Mouse (Mus musculus) c-Kit-positive CD71-positive TER-119-negative erythroid progenitor cells, embryonic 14.5 days (primary cell): Measurements from ENCODE around the gene Cuedc2.

ENCODE experiments used
- DNase-seq: peaks from one replicate; pipeline ENCODE4 v3.0.0-alpha.2; 2013; ENCODE audit warnings: low read depth

Gene Cuedc2

GRCm38 (mm10) chr19:46321101-46321943, 17.2 kb downstream of the Cuedc2 start:
- no peak for DNase-seq

- no peak for DNase-seq
These were observed 18.3 kb downstream of the Cuedc2 start for GRCm38 (mm10) chr19:46320076-46320785.

DNA sequence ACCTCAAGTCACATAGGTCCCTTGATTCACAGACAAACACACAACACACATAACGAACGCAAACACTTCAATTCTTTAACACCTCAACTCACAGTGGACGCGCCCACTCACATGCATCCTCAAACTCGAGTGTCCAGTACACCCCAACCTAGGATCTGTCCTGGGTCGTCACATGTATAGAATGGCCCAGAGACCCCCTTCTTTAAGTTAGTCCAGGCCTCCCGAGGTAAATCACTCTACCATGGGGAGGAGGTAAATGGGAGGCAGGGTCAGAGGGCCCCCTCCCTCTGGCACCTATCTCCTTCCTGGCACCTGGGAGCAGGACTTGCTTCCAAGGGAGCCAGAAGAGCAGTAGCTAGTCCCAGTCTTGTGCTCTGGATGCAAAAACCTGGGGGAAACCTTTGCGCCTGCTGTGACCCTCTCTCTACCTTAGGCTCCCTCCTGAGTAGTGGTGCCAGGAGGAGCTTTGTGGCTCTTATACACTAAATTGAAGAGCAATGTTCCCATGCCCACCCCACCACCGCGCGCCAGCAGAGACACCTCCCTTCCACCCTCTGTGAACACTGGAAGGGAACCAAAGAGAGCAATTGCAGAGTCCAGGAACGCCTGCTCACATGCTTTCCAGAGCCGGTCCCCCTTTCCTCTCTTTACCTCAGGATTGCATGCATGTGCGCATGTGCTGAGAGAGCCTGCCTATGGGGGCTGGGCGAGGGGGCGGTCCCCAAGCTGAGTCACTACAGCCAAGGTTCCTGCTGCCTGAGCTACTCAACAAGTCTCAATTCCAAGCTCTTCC, 19.7 kb downstream of the Cuedc2 start:
- DNase-seq: no peak

GRCm38 (mm10) chr19:46318031-46318471, 20.5 kb downstream of the Cuedc2 start:
- DNase-seq: no peak

- no peak for DNase-seq
These were observed 21.0 kb downstream of the Cuedc2 start for GRCm38 (mm10) chr19:46317546-46317885.

DNA sequence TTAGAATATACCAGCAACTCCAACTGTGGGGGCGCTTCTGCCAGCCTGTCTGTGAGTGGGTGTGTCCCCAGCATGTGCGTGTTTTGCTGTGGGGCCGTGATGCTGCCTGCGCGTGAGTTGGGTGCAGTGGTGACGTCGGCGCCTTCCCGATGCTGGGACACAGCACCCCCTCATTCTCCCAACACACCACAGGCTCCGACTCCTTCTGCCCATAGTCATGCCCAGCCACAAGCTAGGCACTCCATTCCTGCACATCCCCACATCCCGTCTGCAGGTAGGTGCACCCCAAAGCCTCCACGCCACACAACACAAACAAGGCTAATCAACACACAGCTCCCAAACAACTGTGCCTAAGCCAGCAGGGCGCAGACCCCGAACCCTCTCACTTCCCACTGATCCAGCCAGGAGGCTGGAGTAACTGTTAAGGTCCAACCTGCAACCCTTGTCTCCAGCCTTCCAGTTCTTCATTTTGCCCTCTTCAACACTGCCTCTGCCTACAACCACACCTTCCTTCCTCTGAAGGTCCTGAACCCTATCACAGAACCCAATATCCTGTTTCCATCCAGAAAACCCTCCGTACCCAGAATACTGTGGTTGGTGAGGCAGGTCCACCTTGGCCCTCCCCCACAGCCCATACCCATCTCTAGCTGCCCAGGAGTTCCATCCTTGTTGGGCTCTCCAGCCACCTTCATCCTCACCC, 21.5 kb downstream of the Cuedc2 start:
- no peak for DNase-seq

- DNase-seq: no peak
These were observed 22.5 kb downstream of the Cuedc2 start for GRCm38 (mm10) chr19:46315752-46316610.

DNA sequence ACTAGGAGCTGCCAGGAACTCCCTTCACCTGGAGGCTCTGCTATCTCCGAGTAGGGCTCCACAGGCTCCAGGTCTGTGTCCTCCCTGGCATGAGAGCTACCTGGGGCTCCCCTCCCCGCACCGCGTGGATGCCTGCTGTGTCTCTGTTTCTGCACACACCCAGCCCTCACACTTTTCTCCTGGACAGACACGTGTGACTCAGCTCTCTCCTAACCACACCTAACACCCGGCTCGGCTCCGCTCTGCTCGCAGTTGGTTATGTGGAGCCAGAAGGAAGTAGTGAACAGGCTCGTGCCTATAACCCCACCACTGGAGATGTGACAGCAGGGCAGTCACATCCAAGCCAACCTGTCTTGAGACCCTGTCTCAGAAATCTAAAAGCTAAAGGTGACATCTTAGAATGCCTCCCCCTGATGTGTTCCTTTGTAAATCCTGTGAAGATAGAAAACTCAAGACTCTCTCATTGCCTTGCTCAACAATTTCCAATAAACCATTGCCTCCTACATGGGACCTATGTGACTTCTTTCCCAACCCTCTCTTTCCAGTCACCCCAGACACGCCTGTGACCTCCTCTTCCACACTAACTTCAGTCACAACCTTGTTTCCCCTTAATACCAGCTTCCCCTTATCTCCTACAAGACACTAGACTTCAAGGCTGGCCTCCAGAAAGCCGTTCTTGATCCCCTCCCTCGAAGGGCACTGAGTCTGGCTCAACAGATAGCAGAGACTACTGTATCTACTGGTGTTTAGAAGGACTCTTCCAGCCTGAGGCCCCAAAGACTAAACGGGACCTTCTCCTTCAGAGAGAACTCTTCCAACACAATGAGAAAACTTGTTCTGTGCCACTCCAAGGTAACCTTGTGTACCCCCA, 23.4 kb downstream of the Cuedc2 start:
- peak; percentile 83 for DNase-seq

- DNase-seq: no peak
These were observed 24.3 kb downstream of the Cuedc2 start for GRCm38 (mm10) chr19:46314151-46314601.

DNA sequence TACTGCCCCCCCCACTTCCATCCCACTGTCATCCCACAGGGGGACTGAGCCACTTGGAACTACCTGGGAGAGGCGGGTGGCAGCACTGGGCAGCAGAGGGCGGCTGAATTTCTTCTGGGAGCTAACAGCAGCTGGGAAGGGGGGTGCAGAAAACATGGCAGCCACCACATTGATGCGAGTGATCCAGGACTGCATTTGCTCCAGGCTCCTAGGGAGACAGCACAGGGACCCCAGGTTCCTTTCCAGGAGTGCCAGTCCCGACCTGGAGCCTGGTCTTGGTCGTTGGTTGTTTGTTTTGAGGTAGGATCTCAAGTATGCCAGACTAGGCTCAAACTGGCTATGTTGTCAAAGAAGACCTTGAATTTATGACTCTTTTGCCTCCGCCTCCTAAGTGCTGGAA, 24.9 kb downstream of the Cuedc2 start:
- DNase-seq: no peak

DNA sequence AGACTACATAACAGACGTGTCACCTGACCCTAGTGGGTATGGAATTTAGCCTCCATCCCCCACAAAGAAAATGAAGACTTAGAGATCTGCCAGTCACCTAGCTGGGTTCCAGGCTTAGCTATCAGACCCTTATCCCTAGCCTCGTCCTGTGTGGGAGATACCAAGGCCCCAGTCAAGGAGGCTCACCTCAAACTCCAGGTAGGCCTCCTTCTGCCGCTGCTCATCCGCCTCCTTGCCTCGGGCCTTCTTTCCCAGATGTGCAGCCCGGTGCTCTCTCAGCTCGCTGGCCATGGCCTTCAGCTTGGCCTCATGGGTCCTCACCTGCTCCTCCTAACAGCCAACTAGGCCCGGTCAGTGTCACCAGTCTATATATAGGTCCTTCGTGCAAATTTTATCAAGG, 25.4 kb downstream of the Cuedc2 start:
- no peak for DNase-seq

DNA sequence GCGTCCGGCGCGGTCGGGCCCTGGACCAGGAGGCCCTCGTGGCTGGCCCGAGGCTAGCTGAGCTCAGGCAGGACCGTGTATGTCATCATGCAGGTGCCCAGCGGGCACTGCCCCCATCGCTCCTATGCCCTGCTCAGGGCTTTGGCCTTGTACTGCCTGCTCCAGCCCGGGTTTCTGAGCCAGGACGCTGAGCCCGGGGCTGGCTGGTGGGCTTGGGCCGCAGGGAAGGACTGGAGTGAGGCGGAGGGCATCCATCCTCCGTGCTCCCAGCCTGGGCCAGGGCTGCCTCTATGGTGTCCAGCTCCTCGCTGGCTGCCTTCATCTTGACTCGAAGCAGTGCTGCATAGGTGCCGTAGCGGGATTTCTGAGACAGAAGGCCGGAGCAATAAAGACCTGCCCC, 25.9 kb downstream of the Cuedc2 start:
- DNase-seq: no peak

- DNase-seq: no peak
These were observed 27.2 kb downstream of the Cuedc2 start for GRCm38 (mm10) chr19:46311341-46311740.

DNA sequence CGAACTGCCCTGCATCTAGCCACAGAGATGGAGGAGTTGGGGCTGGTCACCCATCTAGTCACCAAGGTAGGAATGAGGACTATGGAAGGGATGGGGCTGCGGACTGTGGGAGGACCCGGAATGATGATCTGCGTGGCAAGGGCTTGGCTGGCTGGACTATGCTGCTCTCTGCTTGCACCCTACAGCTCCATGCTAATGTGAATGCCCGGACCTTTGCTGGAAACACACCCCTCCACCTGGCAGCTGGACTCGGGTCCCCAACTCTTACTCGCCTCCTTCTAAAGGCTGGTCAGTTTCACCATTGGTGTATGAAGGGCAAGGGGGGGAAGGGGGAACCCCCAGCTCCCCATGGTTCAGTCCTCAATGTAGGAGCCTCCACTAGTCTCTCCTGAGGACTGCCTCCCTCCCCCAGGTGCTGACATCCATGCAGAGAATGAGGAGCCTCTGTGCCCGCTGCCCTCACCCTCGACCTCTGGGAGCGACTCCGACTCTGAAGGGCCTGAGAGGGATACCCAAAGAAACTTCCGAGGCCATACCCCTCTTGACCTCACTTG, 28.1 kb downstream of the Cuedc2 start:
- no peak for DNase-seq

GRCm38 (mm10) chr19:46309651-46310305, 28.7 kb downstream of the Cuedc2 start:
- no peak for DNase-seq

DNA sequence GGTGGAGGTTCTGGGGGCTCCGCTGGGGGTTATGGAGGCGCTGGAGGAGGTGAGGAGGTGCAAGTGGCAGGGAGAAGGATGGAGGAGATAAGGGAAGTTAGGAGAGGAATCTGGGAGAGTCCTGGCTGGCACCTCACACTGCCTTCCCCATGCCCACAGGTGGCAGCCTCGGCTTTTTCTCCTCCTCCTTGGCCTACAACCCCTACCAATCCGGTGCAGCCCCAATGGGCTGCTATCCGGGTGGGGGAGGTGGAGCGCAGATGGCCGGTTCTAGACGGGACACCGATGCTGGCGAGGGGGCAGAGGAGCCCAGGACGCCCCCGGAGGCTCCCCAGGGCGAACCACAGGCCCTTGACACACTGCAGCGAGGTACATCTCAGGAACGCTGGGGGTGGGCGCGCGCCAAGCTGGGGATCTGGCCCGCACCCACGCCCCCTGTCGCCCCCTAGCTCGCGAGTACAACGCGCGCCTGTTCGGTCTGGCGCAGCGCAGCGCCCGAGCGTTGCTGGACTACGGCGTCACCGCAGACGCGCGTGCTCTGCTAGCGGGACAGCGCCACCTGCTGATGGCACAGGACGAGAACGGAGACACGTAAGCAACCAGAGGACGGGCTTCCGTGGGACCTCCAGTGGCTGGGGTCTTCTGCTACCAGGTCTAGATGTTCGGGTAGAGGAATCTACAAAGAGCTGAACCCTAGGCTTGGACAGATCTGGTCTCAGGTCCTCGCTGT, 29.6 kb downstream of the Cuedc2 start:
- DNase-seq: peak; percentile 76

DNA sequence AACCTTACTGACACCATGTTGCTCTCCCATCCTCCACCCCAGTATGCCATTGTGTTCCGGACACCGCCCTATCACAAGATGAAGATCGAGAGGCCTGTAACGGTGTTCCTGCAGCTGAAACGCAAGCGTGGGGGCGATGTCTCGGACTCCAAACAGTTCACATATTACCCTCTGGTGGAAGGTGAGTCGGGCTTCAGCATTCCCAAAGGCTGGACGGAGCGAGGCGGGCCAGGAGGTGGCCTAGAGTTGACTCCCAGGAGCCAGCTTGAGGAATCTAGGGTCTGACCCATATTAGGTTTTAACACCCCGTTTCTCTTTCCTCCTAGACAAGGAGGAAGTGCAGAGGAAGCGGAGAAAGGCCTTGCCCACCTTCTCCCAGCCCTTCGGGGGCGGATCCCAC, 30.2 kb downstream of the Cuedc2 start:
- no peak for DNase-seq

GRCm38 (mm10) chr19:46307781-46308180, 30.7 kb downstream of the Cuedc2 start:
- no peak for DNase-seq
